ENCODE assay signal across 14 mouse cellular contexts in the genomic region with DNA sequence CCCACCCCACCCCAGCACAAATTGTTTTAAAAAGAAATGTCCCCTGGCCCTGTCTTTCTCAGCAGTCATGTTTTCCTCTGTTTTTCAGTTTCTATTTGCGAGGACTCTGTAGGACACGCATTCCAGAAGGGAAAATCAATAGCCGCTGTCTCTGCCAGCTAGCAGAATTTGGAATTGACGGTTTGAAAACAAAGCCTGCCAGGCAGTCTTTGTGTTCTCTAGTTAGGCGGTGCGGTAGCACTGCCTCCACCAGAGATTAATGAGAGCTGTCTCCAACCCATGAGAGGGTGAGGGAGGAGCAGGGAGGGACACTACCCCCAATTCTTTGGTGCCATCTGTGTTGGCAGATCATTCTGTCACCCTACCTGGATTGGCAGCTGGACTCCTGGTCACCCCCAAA.
DNase-seq lines count a peak whose midpoint lies in the region; ATAC-seq and TF ChIP-seq lines count a peak whose summit lies in the region.
"Had no signal": no experiment of that assay in that cellular context is flagged by ENCODE, and none has a peak within 500 bp of the region (broad histone marks: within the 10 kb centered on the region; RNA-seq: fewer than 3 reads in every experiment).

No protein-coding gene starts in this region.

- no peak overlapping the region for H3K4me3 ChIP-seq in neural tube, embryonic 11.5 days (ENCODE audit: low read depth, low read length)
- peak overlapping the region; percentile 22; the same call in 1 of the 2 replicates for H3K4me3 ChIP-seq in hindbrain, embryonic 10.5 days
- H3K4me3 ChIP-seq in midbrain, embryonic 12.5 days = no peak overlapping the region
- no peak overlapping the region for H3K4me3 ChIP-seq in heart, adult 2 months
- H3K4me3 ChIP-seq: limb, embryonic 15.5 days had no signal

- no peaks in the 10 kb centered on the region for H3K27me3 ChIP-seq in neural tube, embryonic 11.5 days (ENCODE audit: control insufficient read depth, insufficient read depth, low read length)
- peaks cover 12% of the 10 kb centered on the region for H3K27me3 ChIP-seq in hindbrain, embryonic 10.5 days (ENCODE audit: insufficient read depth, poor library complexity, severe bottlenecking)
- peaks cover 34% of the 10 kb centered on the region for H3K27me3 ChIP-seq in midbrain, embryonic 12.5 days
- no peaks in the 10 kb centered on the region for H3K27me3 ChIP-seq in heart, adult 2 months (ENCODE audit: control insufficient read depth, insufficient read depth, low read length)
- H3K27me3 ChIP-seq: limb, embryonic 15.5 days; Patski had no signal

- ATAC-seq in neural tube, embryonic 11.5 days (ENCODE audit: insufficient read depth, low FRiP score, low TSS enrichment) = peak; percentile 58
- peak; percentile 24; the same call in 1 of the 2 replicates for ATAC-seq in midbrain, embryonic 12.5 days (ENCODE audit: low FRiP score, low read depth)
- ATAC-seq: Patski had no signal

- no peaks in the 10 kb centered on the region for H3K79me2 ChIP-seq in heart, adult 2 months (replicated peaks; ENCODE audit: control insufficient read depth, insufficient read depth, low read length)

- peaks cover 26% of the 10 kb centered on the region for H3K4me1 ChIP-seq in neural tube, embryonic 11.5 days (ENCODE audit: control insufficient read depth, insufficient read depth, low read length)
- peaks cover 64% of the 10 kb centered on the region for H3K4me1 ChIP-seq in hindbrain, embryonic 10.5 days (replicated peaks)
- peaks cover 36% of the 10 kb centered on the region for H3K4me1 ChIP-seq in midbrain, embryonic 12.5 days
- no peaks in the 10 kb centered on the region for H3K4me1 ChIP-seq in heart, adult 2 months (ENCODE audit: control insufficient read depth, insufficient read depth, low read length)

- TF ChIP-seq CTCF in heart, adult 2 months (IDR thresholded peaks at IDR 0.05) = no peak

- peak; percentile 56 for DNase-seq in neural tube, embryonic 11.5 days (ENCODE audit: low spot score)
- no peak for DNase-seq in neural tube, embryonic 10.5 days (ENCODE audit: extremely low spot score, low spot score)
- DNase-seq in hindbrain, embryonic 10.5 days (ENCODE audit: low spot score) = no peak
- DNase-seq in adrenal gland, adult (ENCODE audit: inconsistent age in 2 of 2, low spot score in 1 of 2) = no peak
- DNase-seq in kidney, postnatal 10 days = no peak
- no peak for DNase-seq in heart, adult 2 months
- DNase-seq: adrenal gland, postnatal 10 days; cerebellum, adult 18-20 months; kidney, adult 8-10 months; spleen, adult 18-20 months; thymus, adult 18-20 months had no signal

- peak overlapping the region; percentile 30; the same call in 1 of the 2 replicates for H3K27ac ChIP-seq in neural tube, embryonic 11.5 days (ENCODE audit: low read depth, low read length)
- peak overlapping the region; percentile 90 for H3K27ac ChIP-seq in hindbrain, embryonic 10.5 days
- peak overlapping the region; percentile 40 for H3K27ac ChIP-seq in midbrain, embryonic 12.5 days (replicated peaks)
- H3K27ac ChIP-seq in heart, adult 2 months = no peak overlapping the region
- H3K27ac ChIP-seq: limb, embryonic 15.5 days had no signal

- intact Hi-C loops in heart, adult 2 months (cut with DNase I) = no loop called here

- WGBS in neural tube, embryonic 11.5 days = 4% methylated on average over 6 of the region's 6 CpGs
- 6% methylated on average over 6 of the region's 6 CpGs for WGBS in hindbrain, embryonic 10.5 days
- 7% methylated on average over 6 of the region's 6 CpGs for WGBS in midbrain, embryonic 12.5 days
- WGBS in heart, adult 2 months = 64% methylated on average over 6 of the region's 6 CpGs

- H3K4me2 ChIP-seq in neural tube, embryonic 11.5 days (ENCODE audit: low read depth) = no peak overlapping the region
- H3K4me2 ChIP-seq in midbrain, embryonic 12.5 days (replicated peaks) = no peak overlapping the region; the same call in 1 of the 2 replicates
- H3K4me2 ChIP-seq: limb, embryonic 15.5 days had no signal

- H3K36me3 ChIP-seq in neural tube, embryonic 11.5 days (ENCODE audit: control insufficient read depth, insufficient read depth, low read length) = no peaks in the 10 kb centered on the region
- H3K36me3 ChIP-seq in hindbrain, embryonic 10.5 days = peaks cover 11% of the 10 kb centered on the region; the same call in 1 of the 2 replicates
- no peaks in the 10 kb centered on the region for H3K36me3 ChIP-seq in midbrain, embryonic 12.5 days
- no peaks in the 10 kb centered on the region for H3K36me3 ChIP-seq in heart, adult 2 months (ENCODE audit: control insufficient read depth, insufficient read depth, low read length)
- H3K36me3 ChIP-seq: limb, embryonic 15.5 days had no signal

- no peak for TF ChIP-seq POLR2A in heart, adult 2 months (IDR thresholded peaks at IDR 0.05; ENCODE audit: insufficient read depth, low read depth, low read length)

- TF ChIP-seq EP300 in heart, adult 2 months (IDR thresholded peaks at IDR 0.05; ENCODE audit: insufficient read depth, low read depth, low read length) = no peak

- H3K9ac ChIP-seq in neural tube, embryonic 11.5 days (ENCODE audit: low read length) = no peak overlapping the region
- no peak overlapping the region for H3K9ac ChIP-seq in midbrain, embryonic 12.5 days (replicated peaks)
- H3K9ac ChIP-seq in heart, adult 2 months (ENCODE audit: low read depth, low read length) = no peak overlapping the region
- H3K9ac ChIP-seq: limb, embryonic 15.5 days had no signal

- H3K9me3 ChIP-seq in neural tube, embryonic 11.5 days (ENCODE audit: control insufficient read depth, low read length) = no peaks in the 10 kb centered on the region; the same call in 1 of the 2 replicates
- H3K9me3 ChIP-seq in hindbrain, embryonic 10.5 days = peaks cover 4% of the 10 kb centered on the region; the same call in 1 of the 2 replicates
- 0 out of 2 replicates have a peak, but pooled peaks cover 3% of the 10 kb centered on the region for H3K9me3 ChIP-seq in midbrain, embryonic 12.5 days
- H3K9me3 ChIP-seq: limb, embryonic 15.5 days had no signal
